Mouse (Mus musculus) small intestine, adult 2 months (tissue): Measurements from ENCODE around the gene Usp29.

Source experiments
- CTCF ChIP-seq: fragments of 200-500 bp; IDR thresholded peaks from 2 replicates; pipeline ENCODE4 v1.5.1; 2012; ENCODE audit warnings: low read depth, mild to moderate bottlenecking, control low read depth, inconsistent platforms, low read length, moderate library complexity, mixed read lengths; ENCODE audit not compliant: insufficient replicate concordance, insufficient read length; ENCODE audit errors: extremely low read depth
- POLR2A ChIP-seq: fragments of 200-500 bp; IDR thresholded peaks from 2 replicates; pipeline ENCODE4 v1.6.1; 2012; ENCODE audit warnings: low read depth, mild to moderate bottlenecking, control low read depth, inconsistent platforms, low read length, moderate library complexity

- no peak for TF ChIP-seq CTCF
- TF ChIP-seq POLR2A: no peak
These were observed 46.1 kb downstream of the Usp29 start for GRCm38 (mm10) chr7:6776314-6777059.
